Mouse (Mus musculus) testis, adult 2 months (tissue): ENCODE measurements around the gene Rnf180.

Source experiments
- CTCF ChIP-seq: fragments of 200-500 bp; IDR thresholded peaks from 2 replicates; pipeline ENCODE4 v1.5.1; 2012; ENCODE audit warnings: low read depth, mild to moderate bottlenecking, inconsistent platforms, low read length, moderate library complexity; ENCODE audit not compliant: control insufficient read depth, insufficient read depth, insufficient replicate concordance
- POLR2A ChIP-seq: fragments of 200-500 bp; IDR thresholded peaks from 2 replicates; pipeline ENCODE4 v1.6.1; 2012; ENCODE audit warnings: low read depth, mild to moderate bottlenecking, inconsistent platforms, low read length, moderate library complexity; ENCODE audit not compliant: control insufficient read depth

DNA sequence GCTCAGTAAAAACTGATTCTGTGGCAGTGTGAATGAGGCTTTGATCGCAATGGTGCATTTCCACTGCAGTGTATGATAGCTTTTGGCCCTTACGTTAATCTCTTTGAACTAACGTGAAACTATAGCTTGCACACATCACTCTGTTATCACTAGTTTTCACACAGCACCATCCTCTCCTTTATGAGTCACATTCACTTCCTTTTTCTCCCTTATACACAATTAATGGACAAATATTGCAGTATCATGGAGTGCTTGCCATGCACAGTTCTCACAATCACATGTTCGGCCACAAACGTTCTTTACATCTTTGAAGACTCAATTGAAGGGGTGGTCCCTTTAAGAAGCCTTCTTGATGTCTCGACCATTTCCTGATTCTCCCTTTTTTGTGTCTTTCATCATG lies 21.4 kb upstream of the Rnf180 start:
- TF ChIP-seq CTCF: no peak
- no peak for TF ChIP-seq POLR2A
